Mouse (Mus musculus): ENCODE measurements at regions not wholly inside any gene's neighbourhood (a gene's known extent, or its start where the extent isn't known, plus 50 kb on each side); places are given as distances from the start of the nearest gene placed in this dataset.

GRCm38 (mm10) chr7:70484201-70484600 lies 117.7 kb upstream of the Nr2f2 start:
- H3K27ac ChIP-seq (ENCODE audit: low read depth, low read length): no peak overlapping the region
- H3K4me3 ChIP-seq (ENCODE audit: low read depth, low read length): no peak overlapping the region
- ATAC-seq: no peak
- no peaks in the 10 kb centered on the region for H3K36me3 ChIP-seq (ENCODE audit: control insufficient read depth, insufficient read depth)
- TF ChIP-seq CTCF (IDR thresholded peaks at IDR 0.05; ENCODE audit: low read depth): no peak
- H3K9me3 ChIP-seq (ENCODE audit: control insufficient read depth): no peaks in the 10 kb centered on the region
- no peak overlapping the region for H3K9ac ChIP-seq (ENCODE audit: low read depth, low read length)
- 74% methylated on average over 2 of the region's 2 CpGs for WGBS
- H3K27me3 ChIP-seq (replicated peaks; ENCODE audit: control insufficient read depth, insufficient read depth, low read length): no peaks in the 10 kb centered on the region
- H3K4me2 ChIP-seq (replicated peaks; ENCODE audit: low read depth): no peak overlapping the region
- H3K4me1 ChIP-seq (replicated peaks; ENCODE audit: control insufficient read depth, insufficient read depth, low read length): no peaks in the 10 kb centered on the region

GRCm38 (mm10) chr7:70483536-70483935 lies 117.0 kb upstream of the Nr2f2 start:
- no peak overlapping the region for H3K4me2 ChIP-seq (replicated peaks; ENCODE audit: low read depth)
- H3K4me3 ChIP-seq (ENCODE audit: low read depth, low read length): no peak overlapping the region
- no peaks in the 10 kb centered on the region for H3K4me1 ChIP-seq (replicated peaks; ENCODE audit: control insufficient read depth, insufficient read depth, low read length)
- no peak for ATAC-seq
- H3K9me3 ChIP-seq (ENCODE audit: control insufficient read depth): no peaks in the 10 kb centered on the region
- TF ChIP-seq CTCF (IDR thresholded peaks at IDR 0.05; ENCODE audit: low read depth): no peak
- 62% methylated on average over 3 of the region's 3 CpGs for WGBS
- no peaks in the 10 kb centered on the region for H3K36me3 ChIP-seq (ENCODE audit: control insufficient read depth, insufficient read depth)
- H3K27me3 ChIP-seq (replicated peaks; ENCODE audit: control insufficient read depth, insufficient read depth, low read length): no peaks in the 10 kb centered on the region
- no peak overlapping the region for H3K9ac ChIP-seq (ENCODE audit: low read depth, low read length)
- H3K27ac ChIP-seq (ENCODE audit: low read depth, low read length): no peak overlapping the region

- Histone ChIP-seq H3K27ac (ENCODE audit: low read depth, low read length) (no peak overlapping the region), H3K4me3 (ENCODE audit: low read depth, low read length) (no peak overlapping the region)
- no peak for TF ChIP-seq CTCF (IDR thresholded peaks at IDR 0.05; ENCODE audit: low read depth)
These were observed 115.3 kb upstream of the Nr2f2 start for GRCm38 (mm10) chr7:70481880-70482279.

GRCm38 (mm10) chr7:70472786-70473185 lies 106.3 kb upstream of the Nr2f2 start:
- TF ChIP-seq CTCF (IDR thresholded peaks at IDR 0.05; ENCODE audit: low read depth): no peak
- no peaks in the 10 kb centered on the region for H3K9me3 ChIP-seq (ENCODE audit: control insufficient read depth)
- ATAC-seq: no peak
- WGBS: 75% methylated on average over 4 of the region's 4 CpGs
- no peak overlapping the region for H3K4me2 ChIP-seq (replicated peaks; ENCODE audit: low read depth)
- H3K9ac ChIP-seq (ENCODE audit: low read depth, low read length): no peak overlapping the region
- no peaks in the 10 kb centered on the region for H3K36me3 ChIP-seq (ENCODE audit: control insufficient read depth, insufficient read depth)
- H3K27ac ChIP-seq (ENCODE audit: low read depth, low read length): no peak overlapping the region
- no peaks in the 10 kb centered on the region for H3K27me3 ChIP-seq (replicated peaks; ENCODE audit: control insufficient read depth, insufficient read depth, low read length)
- no peak overlapping the region for H3K4me3 ChIP-seq (ENCODE audit: low read depth, low read length)
- H3K4me1 ChIP-seq (replicated peaks; ENCODE audit: control insufficient read depth, insufficient read depth, low read length): no peaks in the 10 kb centered on the region

More at GRCm38 (mm10) chr7:70481880-70482279, 115.3 kb upstream of the Nr2f2 start:
- no peak for ATAC-seq
- no peaks in the 10 kb centered on the region for H3K9me3 ChIP-seq (ENCODE audit: control insufficient read depth)
- WGBS: 50% methylated on average over 10 of the region's 10 CpGs
- no peak overlapping the region for H3K4me2 ChIP-seq (replicated peaks; ENCODE audit: low read depth)
- H3K27me3 ChIP-seq (replicated peaks; ENCODE audit: control insufficient read depth, insufficient read depth, low read length): no peaks in the 10 kb centered on the region
- no peak overlapping the region for H3K9ac ChIP-seq (ENCODE audit: low read depth, low read length)
- no peaks in the 10 kb centered on the region for H3K36me3 ChIP-seq (ENCODE audit: control insufficient read depth, insufficient read depth)
- no peaks in the 10 kb centered on the region for H3K4me1 ChIP-seq (replicated peaks; ENCODE audit: control insufficient read depth, insufficient read depth, low read length)

GRCm38 (mm10) chr7:70470557-70470956 lies 104.0 kb upstream of the Nr2f2 start:
- no peak overlapping the region for H3K27ac ChIP-seq (ENCODE audit: low read depth, low read length)
- H3K36me3 ChIP-seq (ENCODE audit: control insufficient read depth, insufficient read depth): no peaks in the 10 kb centered on the region
- H3K9me3 ChIP-seq (ENCODE audit: control insufficient read depth): no peaks in the 10 kb centered on the region
- H3K4me1 ChIP-seq (replicated peaks; ENCODE audit: control insufficient read depth, insufficient read depth, low read length): no peaks in the 10 kb centered on the region
- H3K4me2 ChIP-seq (replicated peaks; ENCODE audit: low read depth): no peak overlapping the region
- peak; percentile 60 for ATAC-seq
- H3K9ac ChIP-seq (ENCODE audit: low read depth, low read length): no peak overlapping the region
- TF ChIP-seq CTCF (IDR thresholded peaks at IDR 0.05; ENCODE audit: low read depth): no peak
- no peak overlapping the region for H3K4me3 ChIP-seq (ENCODE audit: low read depth, low read length)
- 93% methylated on average over 2 of the region's 2 CpGs for WGBS
- H3K27me3 ChIP-seq (replicated peaks; ENCODE audit: control insufficient read depth, insufficient read depth, low read length): no peaks in the 10 kb centered on the region

GRCm38 (mm10) chr7:70462131-70462530 lies 95.6 kb upstream of the Nr2f2 start:
- no peaks in the 10 kb centered on the region for H3K4me1 ChIP-seq (replicated peaks; ENCODE audit: control insufficient read depth, insufficient read depth, low read length)
- no peaks in the 10 kb centered on the region for H3K36me3 ChIP-seq (ENCODE audit: control insufficient read depth, insufficient read depth)
- ATAC-seq: no peak
- no peak overlapping the region for H3K4me2 ChIP-seq (replicated peaks; ENCODE audit: low read depth)
- H3K9ac ChIP-seq (ENCODE audit: low read depth, low read length): no peak overlapping the region
- no peaks in the 10 kb centered on the region for H3K27me3 ChIP-seq (replicated peaks; ENCODE audit: control insufficient read depth, insufficient read depth, low read length)
- no peak overlapping the region for H3K4me3 ChIP-seq (ENCODE audit: low read depth, low read length)
- no peaks in the 10 kb centered on the region for H3K9me3 ChIP-seq (ENCODE audit: control insufficient read depth)
- TF ChIP-seq CTCF (IDR thresholded peaks at IDR 0.05; ENCODE audit: low read depth): no peak
- no peak overlapping the region for H3K27ac ChIP-seq (ENCODE audit: low read depth, low read length)
- WGBS: 69% methylated on average over 4 of the region's 4 CpGs

- no peak for ATAC-seq
- H3K9ac ChIP-seq (ENCODE audit: low read depth, low read length): no peak overlapping the region
- WGBS: 89% methylated on average over 1 of the region's 1 CpGs
These were observed 88.0 kb upstream of the Nr2f2 start for GRCm38 (mm10) chr7:70454525-70454924.

More at GRCm38 (mm10) chr7:70454525-70454924, 88.0 kb upstream of the Nr2f2 start:
- no peaks in the 10 kb centered on the region for H3K4me1 ChIP-seq (replicated peaks; ENCODE audit: control insufficient read depth, insufficient read depth, low read length)
- TF ChIP-seq CTCF (IDR thresholded peaks at IDR 0.05; ENCODE audit: low read depth): no peak
- H3K4me2 ChIP-seq (replicated peaks; ENCODE audit: low read depth): no peak overlapping the region
- no peak overlapping the region for H3K4me3 ChIP-seq (ENCODE audit: low read depth, low read length)
- H3K9me3 ChIP-seq (ENCODE audit: control insufficient read depth): no peaks in the 10 kb centered on the region
- no peaks in the 10 kb centered on the region for H3K36me3 ChIP-seq (ENCODE audit: control insufficient read depth, insufficient read depth)
- no peaks in the 10 kb centered on the region for H3K27me3 ChIP-seq (replicated peaks; ENCODE audit: control insufficient read depth, insufficient read depth, low read length)
- no peak overlapping the region for H3K27ac ChIP-seq (ENCODE audit: low read depth, low read length)

Measured in intestine, postnatal 0 days (tissue).